Mouse (Mus musculus): Measurements from ENCODE around the gene Itgad. TPM values are rescaled to one million over a fixed set of nuclear protein-coding genes. Genes with fewer than 3 reads are reported as not detected.

Gene Itgad
- polyA plus RNA-seq, 1 experiment, result not detected

DNA sequence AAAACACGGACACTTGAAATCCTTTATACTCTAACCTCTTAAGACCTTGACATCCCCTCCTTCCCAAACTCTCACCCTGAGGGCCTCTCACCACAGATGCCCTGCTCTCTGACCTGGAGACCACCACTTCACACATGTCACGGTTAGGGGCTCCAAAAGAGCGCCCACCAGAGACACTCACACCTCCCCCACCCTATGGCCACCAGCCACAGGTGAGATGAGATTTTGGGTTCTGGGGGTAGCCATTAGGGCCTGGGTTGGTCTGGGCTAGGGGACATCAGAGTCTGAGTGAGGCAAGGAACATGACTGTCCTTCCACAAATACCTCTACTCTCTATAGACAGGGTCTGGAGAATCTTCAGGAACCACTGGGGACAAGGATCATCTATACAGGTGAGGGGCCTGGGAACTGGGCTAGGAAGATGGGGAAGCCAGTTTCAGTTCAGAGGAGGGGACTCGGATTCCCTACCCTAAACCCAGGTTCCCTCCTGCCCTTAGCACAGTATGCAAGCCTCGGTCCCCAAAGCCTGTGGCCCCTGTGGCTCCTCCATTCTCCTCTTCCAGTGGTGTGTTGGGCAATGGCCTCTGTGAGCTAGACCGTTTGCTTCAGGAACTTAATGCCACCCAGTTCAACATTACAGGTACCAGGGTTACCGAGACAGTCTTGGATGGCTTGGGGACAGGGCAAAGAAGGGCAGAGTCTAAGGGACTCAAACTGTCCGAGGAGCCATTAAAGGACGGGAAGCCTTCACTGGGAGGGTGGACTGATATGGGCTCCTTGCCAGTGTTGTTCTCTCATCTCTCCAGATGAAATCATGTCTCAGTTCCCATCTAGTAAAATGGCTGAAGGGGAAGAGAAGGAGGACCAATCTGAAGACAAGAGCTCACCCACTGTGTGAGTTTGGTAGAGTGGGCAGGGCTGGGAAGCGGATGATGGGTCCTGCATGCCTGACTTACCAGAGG, 94.2 kb downstream of the Itgad start:
- TF ChIP-seq GATA1 (IDR thresholded peaks at IDR 0.05; ENCODE audit: low read length), result no peak

DNA sequence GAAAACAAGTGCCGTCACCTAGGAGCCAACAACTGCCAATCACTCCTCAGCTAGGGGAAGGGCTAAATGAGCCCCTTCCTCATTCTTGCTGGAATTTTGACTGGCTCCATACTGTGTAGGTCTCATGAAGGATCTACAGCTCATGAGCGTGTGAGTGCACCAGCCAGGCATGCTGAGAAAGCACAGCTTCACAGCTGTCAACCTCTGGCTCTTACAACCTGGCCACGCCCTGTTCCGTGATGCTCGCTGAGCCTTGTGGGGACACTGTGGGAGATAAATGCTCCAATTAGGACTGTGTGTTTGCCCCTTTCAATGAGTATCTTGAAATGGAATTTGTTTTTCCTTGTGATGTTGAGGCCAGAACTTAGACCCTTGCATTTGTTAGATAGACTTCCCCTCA, 95.8 kb downstream of the Itgad start:
- no peak for TF ChIP-seq GATA1 (IDR thresholded peaks at IDR 0.05; ENCODE audit: low read length)

DNA sequence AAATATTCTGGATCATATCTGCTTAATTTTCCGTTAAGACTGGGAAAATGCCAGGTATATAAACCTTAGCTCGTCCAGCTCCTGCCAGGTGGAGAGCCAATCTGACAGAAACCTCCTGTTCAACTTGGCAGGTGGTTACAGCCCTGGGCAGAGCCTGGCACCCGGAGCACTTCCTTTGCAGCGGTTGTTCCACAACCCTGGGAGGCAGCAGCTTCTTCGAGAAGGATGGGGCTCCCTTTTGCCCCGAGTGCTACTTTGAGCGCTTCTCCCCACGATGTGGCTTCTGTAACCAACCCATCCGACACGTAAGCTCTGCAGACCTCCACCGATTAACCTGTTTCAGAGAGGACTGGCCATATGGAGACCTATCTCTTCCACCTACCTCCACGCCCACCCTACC, 97.8 kb downstream of the Itgad start:
- no peak for TF ChIP-seq GATA1 (IDR thresholded peaks at IDR 0.05; ENCODE audit: low read length)

DNA sequence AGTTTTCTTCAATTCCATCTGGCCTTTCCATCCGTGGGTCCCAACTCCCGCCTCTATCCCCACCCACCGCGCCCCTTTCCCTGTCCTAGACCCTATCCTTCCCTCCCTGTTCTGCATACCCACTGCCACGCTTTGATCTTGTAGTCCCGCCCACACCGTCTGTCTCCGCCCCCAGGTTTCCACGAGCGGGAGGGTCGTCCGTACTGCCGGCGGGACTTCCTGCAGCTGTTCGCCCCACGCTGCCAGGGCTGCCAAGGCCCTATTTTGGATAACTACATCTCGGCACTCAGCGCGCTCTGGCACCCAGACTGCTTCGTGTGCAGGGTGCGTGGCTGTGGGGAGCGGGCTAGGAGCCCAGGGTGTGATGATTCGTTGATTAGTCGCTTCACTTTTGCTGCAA, 98.4 kb downstream of the Itgad start:
- TF ChIP-seq GATA1 (IDR thresholded peaks at IDR 0.05; ENCODE audit: low read length), result no peak

DNA sequence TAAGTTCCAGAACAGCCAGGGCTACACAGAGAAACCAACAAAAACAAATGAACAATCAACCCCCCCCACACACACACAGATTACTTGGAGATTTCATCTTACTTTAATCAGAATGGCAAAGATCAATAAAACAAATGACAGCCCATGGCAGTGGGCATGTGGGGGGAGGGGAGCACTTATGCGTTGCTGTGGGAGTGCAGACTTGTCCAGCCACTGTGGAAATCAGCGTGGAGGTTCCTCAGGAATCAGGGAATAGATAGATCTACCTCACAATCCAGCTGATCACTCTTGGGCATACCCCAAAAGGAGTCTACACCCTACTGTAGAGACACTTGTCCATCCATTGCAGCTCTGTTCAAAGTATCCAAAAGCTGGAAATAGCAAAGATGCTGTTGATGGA, 100.8 kb downstream of the Itgad start:
- TF ChIP-seq GATA1 (IDR thresholded peaks at IDR 0.05; ENCODE audit: low read length), result no peak

DNA sequence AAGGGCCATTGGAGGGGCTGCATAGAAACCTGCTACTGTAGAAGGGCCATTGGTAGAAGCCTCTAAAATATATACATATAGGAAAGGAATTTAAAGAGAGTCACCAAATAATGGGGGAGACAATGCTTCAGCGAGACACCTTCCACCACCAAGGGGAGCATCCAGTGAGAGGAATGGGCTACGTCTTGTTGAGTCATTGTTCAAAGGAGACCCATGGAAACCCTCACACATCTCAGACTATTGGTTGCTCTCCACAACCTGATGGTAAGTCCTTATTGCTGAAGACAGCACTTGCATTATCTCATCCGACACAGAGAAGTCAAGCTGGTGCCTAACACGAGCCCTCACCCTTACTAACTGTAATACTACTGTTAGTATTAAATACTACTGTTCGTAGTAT, 101.6 kb downstream of the Itgad start:
- no peak for TF ChIP-seq GATA1 (IDR thresholded peaks at IDR 0.05; ENCODE audit: low read length)

DNA sequence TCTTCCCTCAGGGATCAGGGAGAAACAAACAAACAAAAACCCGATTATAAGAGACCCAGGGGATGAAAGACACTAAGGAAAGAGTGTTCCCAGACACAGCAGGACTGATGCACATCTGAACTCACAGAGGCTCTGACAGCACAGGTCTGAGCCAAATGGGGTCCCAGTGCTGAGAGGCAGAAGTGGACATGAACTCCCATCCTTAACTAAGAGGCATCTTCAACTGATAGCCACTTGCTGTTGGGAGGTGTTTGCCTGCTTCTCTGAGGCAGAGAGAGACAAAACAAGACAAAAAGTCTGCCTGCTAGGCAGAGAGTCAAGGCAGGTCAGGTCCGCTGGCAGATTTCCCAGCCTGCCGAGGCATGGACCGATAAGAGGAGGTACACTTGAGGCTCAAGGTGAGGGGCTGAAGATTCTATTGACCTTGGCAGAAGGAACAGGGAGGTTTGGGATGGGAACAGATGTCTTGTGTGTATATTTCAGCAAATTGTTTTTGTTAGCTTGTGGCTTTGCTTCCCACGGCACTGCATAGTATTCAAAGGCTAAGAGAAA, 102.7 kb downstream of the Itgad start:
- no peak for TF ChIP-seq GATA1 (IDR thresholded peaks at IDR 0.05; ENCODE audit: low read length)

DNA sequence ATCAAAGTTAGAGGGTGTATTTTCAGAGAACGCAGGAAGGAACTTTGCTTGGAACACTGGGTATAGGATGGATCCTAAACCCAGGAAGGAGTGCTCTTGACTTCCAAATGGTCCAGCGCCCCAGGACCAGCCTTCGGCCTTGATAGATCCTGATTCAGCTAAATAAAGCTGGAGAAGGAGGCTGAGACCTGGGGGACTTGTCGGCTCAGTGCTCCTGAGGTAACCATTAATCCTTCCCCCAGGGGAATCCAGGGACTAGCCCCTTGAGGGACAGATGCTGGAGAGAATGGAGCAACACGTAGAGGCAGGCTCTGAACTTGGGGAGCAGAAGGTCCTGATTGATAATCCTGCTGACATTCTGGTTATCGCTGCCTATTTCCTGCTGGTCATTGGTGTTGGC, 111.2 kb downstream of the Itgad start, which contains the start of gene Slc5a2:
Gene Slc5a2 (plus strand): TSS at position 247 of the 400 bp plus-strand sequence.
- TF ChIP-seq GATA1 (IDR thresholded peaks at IDR 0.05; ENCODE audit: low read length), result no peak

DNA sequence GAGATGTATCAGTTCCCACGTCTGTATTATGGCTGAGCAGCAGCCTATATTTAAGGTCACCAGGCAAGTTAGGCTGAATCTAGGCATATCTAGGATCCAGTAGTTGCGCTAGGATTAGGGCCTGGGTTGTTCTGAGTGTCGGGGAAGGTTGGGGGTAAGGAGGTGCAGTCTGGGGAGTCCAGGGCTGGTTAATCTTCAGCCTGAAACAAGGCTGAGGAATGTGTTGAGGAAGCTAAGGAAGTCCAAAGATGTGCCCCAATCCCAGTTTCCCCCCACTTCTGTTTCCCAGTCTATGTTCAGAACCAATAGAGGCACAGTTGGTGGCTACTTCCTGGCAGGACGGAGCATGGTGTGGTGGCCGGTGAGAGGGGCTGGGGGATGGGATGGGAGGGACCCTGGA, 111.9 kb downstream of the Itgad start:
- no peak for TF ChIP-seq GATA1 (IDR thresholded peaks at IDR 0.05; ENCODE audit: low read length)

DNA sequence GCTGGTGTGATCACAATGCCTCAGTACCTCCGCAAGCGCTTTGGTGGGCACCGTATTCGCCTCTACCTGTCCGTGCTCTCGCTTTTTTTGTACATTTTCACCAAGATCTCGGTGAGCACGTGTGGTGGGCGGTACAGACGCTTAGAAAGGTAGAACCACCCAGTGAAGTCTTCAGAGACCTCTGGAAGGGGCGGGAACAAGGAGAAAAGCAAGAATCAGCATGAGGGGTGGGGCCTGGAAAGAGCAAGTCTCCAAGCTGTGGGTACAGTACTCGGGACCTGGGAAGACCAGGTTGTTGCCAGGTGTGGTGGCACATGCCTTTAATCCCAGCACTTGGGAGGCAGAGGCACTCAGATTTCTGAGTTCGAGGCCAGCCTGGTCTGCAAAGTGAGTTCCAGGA, 113.2 kb downstream of the Itgad start:
- no peak for TF ChIP-seq GATA1 (IDR thresholded peaks at IDR 0.05; ENCODE audit: low read length)

DNA sequence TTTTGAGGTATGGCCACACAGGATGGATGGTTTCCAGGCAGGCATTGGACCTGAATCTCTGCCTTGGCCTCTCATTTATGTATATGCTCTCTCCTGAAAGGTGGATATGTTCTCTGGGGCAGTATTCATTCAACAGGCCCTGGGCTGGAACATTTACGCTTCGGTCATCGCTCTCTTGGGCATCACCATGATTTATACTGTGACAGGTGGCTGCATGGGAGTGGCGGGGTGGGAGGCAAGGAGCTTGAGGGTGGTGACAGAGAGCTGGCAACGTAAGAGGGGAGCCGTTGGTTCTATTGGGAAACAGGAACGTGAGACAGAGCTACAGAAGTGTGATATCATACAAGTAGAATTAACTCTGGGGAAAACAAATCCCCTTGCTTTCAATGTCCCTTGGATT, 113.6 kb downstream of the Itgad start:
- no peak for TF ChIP-seq GATA1 (IDR thresholded peaks at IDR 0.05; ENCODE audit: low read length)

DNA sequence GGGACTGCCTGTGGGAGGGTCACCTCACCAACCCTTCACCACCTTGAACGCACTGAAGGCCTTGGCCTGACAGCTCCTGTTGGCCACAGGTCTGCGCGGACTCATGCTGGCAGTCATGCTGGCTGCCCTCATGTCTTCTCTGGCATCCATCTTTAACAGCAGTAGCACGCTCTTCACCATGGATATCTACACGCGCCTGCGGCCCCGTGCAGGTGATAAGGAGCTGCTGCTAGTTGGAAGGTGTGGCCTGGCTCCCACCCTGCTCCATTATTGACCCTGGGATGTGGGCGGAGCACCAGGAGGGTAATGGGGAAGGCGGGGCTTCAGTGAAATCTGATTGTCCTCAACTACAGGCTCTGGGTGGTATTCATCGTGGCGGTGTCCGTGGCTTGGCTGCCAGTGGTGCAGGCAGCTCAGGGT, 116.3 kb downstream of the Itgad start:
- no peak for TF ChIP-seq GATA1 (IDR thresholded peaks at IDR 0.05; ENCODE audit: low read length)

DNA sequence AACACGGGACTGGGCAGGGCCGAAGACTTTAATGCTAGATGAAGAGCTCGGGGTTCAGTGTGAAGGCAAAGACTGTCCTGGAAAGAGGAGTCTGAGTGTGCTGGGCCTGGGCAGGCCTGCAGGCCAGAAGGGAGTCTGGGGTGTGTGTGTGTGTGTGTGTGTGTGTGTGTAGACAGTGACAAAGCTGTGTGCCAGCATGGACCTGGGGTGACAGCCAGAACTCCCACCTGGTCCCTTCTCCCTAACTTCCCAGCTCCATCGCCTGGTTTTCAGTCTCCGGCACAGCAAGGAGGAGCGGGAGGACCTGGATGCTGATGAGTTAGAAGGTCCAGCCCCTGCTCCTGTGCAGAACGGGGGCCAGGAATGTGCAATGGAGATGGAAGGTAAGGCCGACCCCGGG, 117.3 kb downstream of the Itgad start:
- no peak for TF ChIP-seq GATA1 (IDR thresholded peaks at IDR 0.05; ENCODE audit: low read length)

Other genes starting within 250 kb of the Itgad start
- 7.0 and 7.5 TPM in 2 replicates for gene Kat8, start 241.9 kb upstream of the Itgad start, polyA plus RNA-seq (2012)
- not detected in 2 replicates for gene Prss8, start 224.3 kb upstream of the Itgad start, polyA plus RNA-seq (2012)
- 5.5 and 10.0 TPM in 2 replicates for gene Prss36, start 207.7 kb upstream of the Itgad start, polyA plus RNA-seq (2012)
- 578 and 702 TPM in 2 replicates for gene Fus, start 186.9 kb upstream of the Itgad start, polyA plus RNA-seq (2012)
- gene Pycard, start 160.5 kb upstream of the Itgad start, polyA plus RNA-seq (2012), result 0.28 and 0.46 TPM in 2 replicates
- gene Trim72, start 150.4 kb upstream of the Itgad start, polyA plus RNA-seq (2012), result 0.04 and 0.05 TPM in 2 replicates
- not detected in 2 replicates for gene Itgam, start 91.7 kb upstream of the Itgad start, polyA plus RNA-seq (2012)
- gene Gm49368, start 91.7 kb upstream of the Itgad start, polyA plus RNA-seq (2012), result not detected in 2 replicates
- not detected in 2 replicates for gene Itgax, start 24.8 kb upstream of the Itgad start, polyA plus RNA-seq (2012)
- 0.92 and 1.3 TPM in 2 replicates for gene Cox6a2, start 52.0 kb downstream of the Itgad start, polyA plus RNA-seq (2012)
- gene Armc5, start 83.0 kb downstream of the Itgad start, polyA plus RNA-seq (2012), result 32.2 and 35.0 TPM in 2 replicates
- gene 9130023H24Rik, start 83.7 kb downstream of the Itgad start, polyA plus RNA-seq (2012), result 0.93 and 0.95 TPM in 2 replicates
- 0.02 TPM in 2 replicates for gene Tgfb1i1, start 92.4 kb downstream of the Itgad start, polyA plus RNA-seq (2012)
- gene Slc5a2, start 111.3 kb downstream of the Itgad start, polyA plus RNA-seq (2012), result not detected in 2 replicates
- gene BC017158, start 143.8 kb downstream of the Itgad start, polyA plus RNA-seq (2012), result 39.8 and 40.9 TPM in 2 replicates

Data from G1E-ER4 (cell line).